Mouse (Mus musculus): ENCODE results near the gene Mettl1. TPM values are rescaled to one million over a fixed set of nuclear protein-coding genes. Genes with fewer than 3 reads are reported as not detected.
A peak's percentile ranks its signal among the peaks of the same experiment; 100 is the strongest.

The Mettl1 gene
- polyA plus RNA-seq, 1 experiment from 2014 or later, result 28.3 TPM

GRCm38 (mm10) chr10:127054646-127055045 is 13.4 kb downstream of the Mettl1 start:
- Histone ChIP-seq H3K27ac (ENCODE audit: low read length) (no peak overlapping the region), H3K4me1 (ENCODE audit: control insufficient read depth, insufficient read depth, low read length) (peaks cover 3% of the 10 kb centered on the region; the same call in 1 of the 2 replicates), H3K4me3 (ENCODE audit: low read length) (no peak overlapping the region), H3K27me3 (ENCODE audit: control insufficient read depth, insufficient read depth, low read length) (peaks cover 30% of the 10 kb centered on the region), H3K9ac (ENCODE audit: low read length) (no peak overlapping the region), H3K4me2 (ENCODE audit: low read depth, low read length) (no peak overlapping the region), H3K36me3 (ENCODE audit: control insufficient read depth, insufficient read depth) (no peaks in the 10 kb centered on the region; the same call in 1 of the 2 replicates), H3K9me3 (replicated peaks; ENCODE audit: control insufficient read depth, low read length) (no peaks in the 10 kb centered on the region)
- WGBS, result 55% methylated on average over 4 of the region's 4 CpGs
- no peak for ATAC-seq (replicated peaks; ENCODE audit: extremely low read depth, insufficient read depth, low FRiP score)

- 73% methylated on average over 8 of the region's 8 CpGs for WGBS
- H3K4me2 ChIP-seq (ENCODE audit: low read depth, low read length), result no peak overlapping the region
- H3K4me1 ChIP-seq (ENCODE audit: control insufficient read depth, insufficient read depth, low read length), result peaks cover 3% of the 10 kb centered on the region; the same call in 1 of the 2 replicates
- ATAC-seq (replicated peaks; ENCODE audit: extremely low read depth, insufficient read depth, low FRiP score), result no peak
- H3K4me3 ChIP-seq (ENCODE audit: low read length), result no peak overlapping the region
- H3K9me3 ChIP-seq (replicated peaks; ENCODE audit: control insufficient read depth, low read length), result no peaks in the 10 kb centered on the region
- H3K36me3 ChIP-seq (ENCODE audit: control insufficient read depth, insufficient read depth), result no peaks in the 10 kb centered on the region; the same call in 1 of the 2 replicates
- H3K9ac ChIP-seq (ENCODE audit: low read length), result no peak overlapping the region
- H3K27me3 ChIP-seq (ENCODE audit: control insufficient read depth, insufficient read depth, low read length), result peaks cover 22% of the 10 kb centered on the region
- no peak overlapping the region for H3K27ac ChIP-seq (ENCODE audit: low read length)
These were observed 14.2 kb downstream of the Mettl1 start for GRCm38 (mm10) chr10:127055406-127055805.

- no peaks in the 10 kb centered on the region for H3K9me3 ChIP-seq (replicated peaks; ENCODE audit: control insufficient read depth, low read length)
- peaks cover 17% of the 10 kb centered on the region for H3K27me3 ChIP-seq (ENCODE audit: control insufficient read depth, insufficient read depth, low read length)
- no peak overlapping the region for H3K9ac ChIP-seq (ENCODE audit: low read length)
- H3K4me1 ChIP-seq (ENCODE audit: control insufficient read depth, insufficient read depth, low read length), result 0 out of 2 replicates have a peak, but pooled peaks cover 3% of the 10 kb centered on the region
- no peak for ATAC-seq (replicated peaks; ENCODE audit: extremely low read depth, insufficient read depth, low FRiP score)
- H3K4me2 ChIP-seq (ENCODE audit: low read depth, low read length), result no peak overlapping the region
- no peak overlapping the region for H3K27ac ChIP-seq (ENCODE audit: low read length)
- WGBS, result 85% methylated on average over 20 of the region's 20 CpGs
- no peaks in the 10 kb centered on the region; the same call in 1 of the 2 replicates for H3K36me3 ChIP-seq (ENCODE audit: control insufficient read depth, insufficient read depth)
- H3K4me3 ChIP-seq (ENCODE audit: low read length), result no peak overlapping the region
These were observed 15.3 kb downstream of the Mettl1 start for GRCm38 (mm10) chr10:127056490-127056889.

GRCm38 (mm10) chr10:127058161-127058560 is 16.9 kb downstream of the Mettl1 start:
- Histone ChIP-seq H3K27me3 (ENCODE audit: control insufficient read depth, insufficient read depth, low read length) (peaks cover 13% of the 10 kb centered on the region), H3K4me3 (ENCODE audit: low read length) (peak overlapping the region; percentile 0; the same call in 1 of the 2 replicates)
- no peak for ATAC-seq (replicated peaks; ENCODE audit: extremely low read depth, insufficient read depth, low FRiP score)

GRCm38 (mm10) chr10:127058708-127059107 is 17.5 kb downstream of the Mettl1 start:
- peak overlapping the region; percentile 63 for H3K4me3 ChIP-seq (ENCODE audit: low read length)
- H3K27me3 ChIP-seq (ENCODE audit: control insufficient read depth, insufficient read depth, low read length), result peaks cover 13% of the 10 kb centered on the region
- H3K4me2 ChIP-seq (ENCODE audit: low read depth, low read length), result peak overlapping the region; percentile 94
- no peak overlapping the region for H3K27ac ChIP-seq (ENCODE audit: low read length)
- H3K9ac ChIP-seq (ENCODE audit: low read length), result no peak overlapping the region; the same call in 1 of the 2 replicates
- H3K4me1 ChIP-seq (ENCODE audit: control insufficient read depth, insufficient read depth, low read length), result peaks cover 6% of the 10 kb centered on the region; the same call in 1 of the 2 replicates
- H3K36me3 ChIP-seq (ENCODE audit: control insufficient read depth, insufficient read depth), result no peaks in the 10 kb centered on the region; the same call in 1 of the 2 replicates
- 11% methylated on average over 8 of the region's 8 CpGs for WGBS
- no peaks in the 10 kb centered on the region for H3K9me3 ChIP-seq (replicated peaks; ENCODE audit: control insufficient read depth, low read length)
- ATAC-seq (replicated peaks; ENCODE audit: extremely low read depth, insufficient read depth, low FRiP score), result no peak

More at GRCm38 (mm10) chr10:127058161-127058560, 16.9 kb downstream of the Mettl1 start:
- no peak overlapping the region for H3K9ac ChIP-seq (ENCODE audit: low read length)
- no peaks in the 10 kb centered on the region; the same call in 1 of the 2 replicates for H3K36me3 ChIP-seq (ENCODE audit: control insufficient read depth, insufficient read depth)
- WGBS, result 1% methylated on average over 9 of the region's 9 CpGs
- H3K4me1 ChIP-seq (ENCODE audit: control insufficient read depth, insufficient read depth, low read length), result peaks cover 6% of the 10 kb centered on the region; the same call in 1 of the 2 replicates
- H3K9me3 ChIP-seq (replicated peaks; ENCODE audit: control insufficient read depth, low read length), result no peaks in the 10 kb centered on the region
- H3K4me2 ChIP-seq (ENCODE audit: low read depth, low read length), result no peak overlapping the region
- H3K27ac ChIP-seq (ENCODE audit: low read length), result no peak overlapping the region

GRCm38 (mm10) chr10:127059174-127059967 is 18.2 kb downstream of the Mettl1 start:
- no peak overlapping the region for H3K27ac ChIP-seq (ENCODE audit: low read length)

GRCm38 (mm10) chr10:127059968-127060916 is 19.0 kb downstream of the Mettl1 start, which contains the start of gene March9:
Gene March9 (minus strand): TSS chr10:127060184.
- 2% methylated on average over 52 of the region's 72 CpGs for WGBS
- no peak for ATAC-seq (replicated peaks; ENCODE audit: extremely low read depth, insufficient read depth, low FRiP score)
- peaks cover 13% of the 10 kb centered on the region for H3K4me1 ChIP-seq (ENCODE audit: control insufficient read depth, insufficient read depth, low read length)
- no peaks in the 10 kb centered on the region for H3K9me3 ChIP-seq (replicated peaks; ENCODE audit: control insufficient read depth, low read length)
- no peak within 1 kb of the TSS for H3K27ac ChIP-seq (ENCODE audit: low read length)
- H3K9ac ChIP-seq (ENCODE audit: low read length), result peak within 1 kb of the TSS; percentile 78
- H3K4me2 ChIP-seq (ENCODE audit: low read depth, low read length), result peak within 1 kb of the TSS; percentile 94
- H3K27me3 ChIP-seq (ENCODE audit: control insufficient read depth, insufficient read depth, low read length), result peaks cover 13% of the 10 kb centered on the region
- peak within 1 kb of the TSS; percentile 63 for H3K4me3 ChIP-seq (ENCODE audit: low read length)
- H3K36me3 ChIP-seq (ENCODE audit: control insufficient read depth, insufficient read depth), result peaks cover 5% of the 10 kb centered on the region

More at GRCm38 (mm10) chr10:127059174-127059967, 18.2 kb downstream of the Mettl1 start:
- under 1% methylated on average over 72 of the region's 92 CpGs for WGBS
- H3K27me3 ChIP-seq (ENCODE audit: control insufficient read depth, insufficient read depth, low read length), result peaks cover 13% of the 10 kb centered on the region
- H3K4me2 ChIP-seq (ENCODE audit: low read depth, low read length), result peak overlapping the region; percentile 94
- no peak for ATAC-seq (replicated peaks; ENCODE audit: extremely low read depth, insufficient read depth, low FRiP score)
- no peaks in the 10 kb centered on the region for H3K9me3 ChIP-seq (replicated peaks; ENCODE audit: control insufficient read depth, low read length)
- peak overlapping the region; percentile 63 for H3K4me3 ChIP-seq (ENCODE audit: low read length)
- peak overlapping the region; percentile 78 for H3K9ac ChIP-seq (ENCODE audit: low read length)
- peaks cover 6% of the 10 kb centered on the region for H3K4me1 ChIP-seq (ENCODE audit: control insufficient read depth, insufficient read depth, low read length)
- no peaks in the 10 kb centered on the region; the same call in 1 of the 2 replicates for H3K36me3 ChIP-seq (ENCODE audit: control insufficient read depth, insufficient read depth)

- H3K9ac ChIP-seq (ENCODE audit: low read length), result no peak overlapping the region
- ATAC-seq (replicated peaks; ENCODE audit: extremely low read depth, insufficient read depth, low FRiP score), result no peak
- H3K4me3 ChIP-seq (ENCODE audit: low read length), result no peak overlapping the region
- peaks cover 13% of the 10 kb centered on the region for H3K27me3 ChIP-seq (ENCODE audit: control insufficient read depth, insufficient read depth, low read length)
- 54% methylated on average over 5 of the region's 5 CpGs for WGBS
- peaks cover 13% of the 10 kb centered on the region for H3K4me1 ChIP-seq (ENCODE audit: control insufficient read depth, insufficient read depth, low read length)
- H3K36me3 ChIP-seq (ENCODE audit: control insufficient read depth, insufficient read depth), result peaks cover 14% of the 10 kb centered on the region
- H3K27ac ChIP-seq (ENCODE audit: low read length), result no peak overlapping the region
- H3K4me2 ChIP-seq (ENCODE audit: low read depth, low read length), result no peak overlapping the region
- H3K9me3 ChIP-seq (replicated peaks; ENCODE audit: control insufficient read depth, low read length), result no peaks in the 10 kb centered on the region
These were observed 19.9 kb downstream of the Mettl1 start for GRCm38 (mm10) chr10:127061085-127061484.

All from heart, embryonic 16.5 days (tissue).